Mouse (Mus musculus) liver, embryonic 14.5 days (tissue): ENCODE data around the gene Bdkrb2. TPM values are rescaled to one million over a fixed set of nuclear protein-coding genes. Genes with fewer than 3 reads are reported as not detected.

Experiments
- ATAC-seq: fragments of 200-750 bp; cut with Nextera tagmentation; 2 replicates; pipeline ENCODE4 v1.8.0; 2017; ENCODE audit warnings: moderate number of reproducible peaks, mild to moderate bottlenecking, moderate library complexity; ENCODE audit not compliant: insufficient read depth
- DNase-seq, 3 experiments: peaks; one replicate each; pipeline ENCODE4 v3.0.0-alpha.2; 2012 to 2013; ENCODE audit warnings: low read depth in 3 of 3, low spot score in 3 of 3
- H3K27ac ChIP-seq: fragments of 300-500 bp; sonication (generic); 2 replicates; pipeline ENCODE4 v1.5.1; 2014; ENCODE audit warnings: moderate library complexity, mild to moderate bottlenecking, control low read depth, inconsistent platforms
- H3K27me3 ChIP-seq: fragments of 300-500 bp; sonication (generic); 2 replicates; pipeline ENCODE4 v1.6.1; 2014; ENCODE audit warnings: mild to moderate bottlenecking, low read length, moderate library complexity; ENCODE audit not compliant: control insufficient read depth, insufficient read depth
- H3K36me3 ChIP-seq: fragments of 300-500 bp; sonication (generic); replicated peaks from 2 replicates; pipeline ENCODE4 v1.6.1; 2014; ENCODE audit warnings: low read depth; ENCODE audit not compliant: control insufficient read depth, insufficient read depth
- H3K4me1 ChIP-seq, 2 experiments: fragments of 200-500 bp in 1 of 2; fragments of 300-500 bp in 1 of 2; sonication (generic) in 1 of 2; replicated peaks; 2 replicates each; pipeline ENCODE4 v1.6.1; 2012 to 2014; ENCODE audit warnings: antibody characterized with exemption in 1 of 2, inconsistent platforms in 1 of 2, low read length in 1 of 2; ENCODE audit not compliant: control insufficient read depth in 2 of 2, insufficient read depth in 2 of 2
- H3K4me2 ChIP-seq: fragments of 300-500 bp; sonication (generic); 2 replicates; pipeline ENCODE4 v1.6.1; 2014; ENCODE audit warnings: low read depth, mild to moderate bottlenecking, control low read depth, moderate library complexity
- H3K4me3 ChIP-seq, 2 experiments: fragments of 200-500 bp in 1 of 2; fragments of 300-500 bp in 1 of 2; sonication (generic) in 1 of 2; 2 replicates each; pipeline ENCODE4 v1.5.1; 2012 to 2014; ENCODE audit warnings: low read depth in 2 of 2, low read length in 2 of 2, mild to moderate bottlenecking in 2 of 2, control low read depth in 1 of 2, inconsistent platforms in 1 of 2, moderate library complexity in 1 of 2; ENCODE audit not compliant: insufficient read depth in 1 of 2
- H3K9ac ChIP-seq: fragments of 300-500 bp; sonication (generic); replicated peaks from 2 replicates; pipeline ENCODE4 v1.6.1; 2014; ENCODE audit warnings: mild to moderate bottlenecking, control low read depth, moderate library complexity
- H3K9me3 ChIP-seq: fragments of 300-500 bp; sonication (generic); 2 replicates; pipeline ENCODE4 v1.6.1; 2016; ENCODE audit warnings: low read length, mixed read lengths; ENCODE audit not compliant: control insufficient read depth
- CTCF ChIP-seq: IDR thresholded peaks from 2 replicates; pipeline ENCODE4 v1.5.1; 2016; ENCODE audit warnings: antibody characterized with exemption, low read depth, control low read depth
- EP300 ChIP-seq: IDR thresholded peaks from 2 replicates; pipeline ENCODE4 v1.6.1; 2016; ENCODE audit warnings: antibody characterized with exemption, low read depth
- WGBS: fragments of 180-500 bp; shearing (Covaris S2); extraction: QIAGEN DNeasy Blood & Tissue Kit; methylation state at CpG from one replicate; pipeline ENCODE4 v1.1.7; 2014; ENCODE audit not compliant: insufficient replicate concordance; 5-methylcytosine and 5-hydroxymethylcytosine counted together
- polyA plus RNA-seq, 2 experiments: library from polyadenylated mRNA; depleted of rRNA in 1 of 2; stranded (reverse) in 1 of 2; unstranded in 1 of 2; fragments of >200 nt; fragmentation: Nextera tagmentation in 1 of 2; extraction: Ambion mirVana in 1 of 2; gene quantifications; 2 replicates each; pipeline versions ENCODE4 v1.2.1 to v1.2.3; 2012 to 2014

The Bdkrb2 gene
- polyA plus RNA-seq, 2 experiments = not detected

DNA sequence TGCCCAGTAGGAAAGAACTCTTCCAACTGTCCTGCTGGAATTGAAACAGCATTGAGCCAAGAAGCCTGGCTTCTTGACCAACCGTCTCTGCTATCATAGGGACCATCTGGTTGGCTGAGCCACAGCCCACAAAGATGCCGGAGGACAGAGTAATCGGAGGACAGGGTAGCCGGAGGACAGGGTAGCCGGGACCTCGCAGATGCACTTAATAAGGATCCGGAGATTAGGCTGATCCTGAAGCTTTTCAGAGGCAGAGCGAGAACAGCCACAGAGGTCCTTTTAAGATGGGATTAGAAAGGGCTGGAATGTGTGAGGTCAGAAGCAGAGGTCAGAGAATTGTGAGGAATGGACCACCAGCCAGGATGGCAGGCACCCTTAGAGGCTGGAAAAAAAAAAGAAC, 42.2 kb downstream of the Bdkrb2 start:
- H3K4me2 ChIP-seq = no peak overlapping the region
- no peak overlapping the region for H3K4me3 ChIP-seq
- no peaks in the 10 kb centered on the region for H3K27me3 ChIP-seq
- no peak overlapping the region for H3K27ac ChIP-seq
- H3K4me1 ChIP-seq = no peaks in the 10 kb centered on the region
- DNase-seq (no peak), ATAC-seq (no peak)
- H3K9me3 ChIP-seq = no peaks in the 10 kb centered on the region
- H3K9ac ChIP-seq = no peak overlapping the region
- TF ChIP-seq EP300 (no peak), CTCF (no peak)
- WGBS = 62% methylated on average over 8 of the region's 8 CpGs
- no peaks in the 10 kb centered on the region for H3K36me3 ChIP-seq

DNA sequence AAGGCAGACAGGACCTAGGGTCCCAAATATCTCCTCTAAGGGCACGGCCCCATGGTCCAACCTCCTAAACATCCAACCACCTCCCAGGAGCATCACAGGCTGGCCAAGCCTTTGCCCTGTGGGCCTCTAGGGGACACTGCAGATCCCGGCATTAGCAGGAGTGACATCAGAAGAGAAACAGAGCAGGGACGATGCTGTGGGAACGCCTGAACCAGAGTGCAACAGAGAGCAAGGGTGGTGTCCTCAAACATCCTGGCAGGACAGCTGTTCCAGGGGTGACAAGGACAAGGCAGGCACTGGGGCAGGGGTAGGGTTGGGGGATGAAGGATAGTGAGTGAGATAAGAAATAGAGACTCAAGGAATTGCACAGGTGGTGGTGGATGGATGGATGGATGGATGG, 43.9 kb downstream of the Bdkrb2 start:
- 52% methylated on average over 4 of the region's 4 CpGs for WGBS
- Histone ChIP-seq H3K4me2 (no peak overlapping the region), H3K9me3 (no peaks in the 10 kb centered on the region), H3K27me3 (no peaks in the 10 kb centered on the region), H3K36me3 (no peaks in the 10 kb centered on the region), H3K4me3 (no peak overlapping the region), H3K9ac (no peak overlapping the region), H3K27ac (no peak overlapping the region), H3K4me1 (0 out of 4 replicates have a peak, but pooled peaks cover 0 to 5% of the 10 kb centered on the region in 2 experiments)
- no peak for ATAC-seq
- no peak for DNase-seq
- TF ChIP-seq EP300 (no peak), CTCF (0 out of 2 replicates have a peak, but pooled peaks have one; percentile 6)

DNA sequence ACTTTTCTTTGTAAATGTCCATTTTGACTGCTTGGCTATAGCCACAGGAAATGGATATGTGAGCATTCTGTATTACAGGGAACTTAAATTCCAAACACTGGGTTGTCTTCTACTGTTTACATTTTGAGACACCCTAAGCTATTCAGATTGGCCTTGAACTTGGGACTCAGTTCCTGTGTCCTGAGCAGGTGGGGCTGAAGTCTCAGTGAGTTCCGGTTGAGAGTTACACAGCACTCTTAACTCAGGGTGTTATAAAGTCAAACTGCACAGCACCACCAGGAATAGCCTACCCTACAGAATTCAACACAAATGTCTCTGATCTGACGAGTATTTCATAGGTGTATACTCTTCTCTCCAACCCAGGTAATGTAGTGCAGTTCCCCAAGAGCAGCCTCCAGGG, 48.0 kb downstream of the Bdkrb2 start:
- ATAC-seq (no peak), DNase-seq (no peak)
- Histone ChIP-seq H3K9ac (no peak overlapping the region), H3K4me2 (no peak overlapping the region), H3K9me3 (no peaks in the 10 kb centered on the region), H3K36me3 (no peaks in the 10 kb centered on the region; the same call in 1 of the 2 replicates), H3K4me3 (no peak overlapping the region), H3K4me1 (0 out of 4 replicates have a peak, but pooled peaks cover 0 to 5% of the 10 kb centered on the region in 2 experiments), H3K27me3 (no peaks in the 10 kb centered on the region), H3K27ac (no peak overlapping the region)
- WGBS = 71% methylated on average over 2 of the region's 2 CpGs
- TF ChIP-seq EP300 (no peak), CTCF (no peak)

DNA sequence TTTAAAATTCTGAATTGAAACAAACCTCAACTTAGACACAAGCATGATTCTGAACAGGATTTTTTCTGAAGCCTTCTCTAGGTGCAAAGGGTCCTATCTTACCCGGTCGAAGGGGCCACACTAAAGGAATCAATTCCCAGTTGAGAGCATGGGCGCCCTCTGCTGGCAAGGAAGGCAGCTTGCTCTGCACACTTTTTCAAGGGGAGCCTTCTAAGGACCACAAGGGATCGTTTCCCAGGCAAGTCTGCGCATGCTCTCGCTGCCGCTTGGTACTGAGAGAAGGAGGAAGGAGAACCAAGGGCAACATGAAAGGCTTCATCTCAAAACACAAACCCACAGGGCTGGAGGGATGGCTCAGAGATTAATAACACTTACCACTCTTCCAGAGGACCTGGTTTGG, 48.7 kb downstream of the Bdkrb2 start:
- no peak overlapping the region for H3K4me3 ChIP-seq
- H3K9ac ChIP-seq = no peak overlapping the region
- no peak overlapping the region for H3K27ac ChIP-seq
- 22% methylated on average over 7 of the region's 7 CpGs for WGBS
- H3K27me3 ChIP-seq = no peaks in the 10 kb centered on the region
- no peaks in the 10 kb centered on the region for H3K9me3 ChIP-seq
- ATAC-seq (no peak), DNase-seq (peak; percentile 22 to 43 (median 30))
- TF ChIP-seq EP300 = no peak
- TF ChIP-seq CTCF = peak; percentile 82
- peaks cover under 1% of the 10 kb centered on the region for H3K36me3 ChIP-seq
- no peak overlapping the region for H3K4me2 ChIP-seq
- H3K4me1 ChIP-seq = 0 out of 4 replicates have a peak, but pooled peaks cover 0 to 5% of the 10 kb centered on the region in 2 experiments

DNA sequence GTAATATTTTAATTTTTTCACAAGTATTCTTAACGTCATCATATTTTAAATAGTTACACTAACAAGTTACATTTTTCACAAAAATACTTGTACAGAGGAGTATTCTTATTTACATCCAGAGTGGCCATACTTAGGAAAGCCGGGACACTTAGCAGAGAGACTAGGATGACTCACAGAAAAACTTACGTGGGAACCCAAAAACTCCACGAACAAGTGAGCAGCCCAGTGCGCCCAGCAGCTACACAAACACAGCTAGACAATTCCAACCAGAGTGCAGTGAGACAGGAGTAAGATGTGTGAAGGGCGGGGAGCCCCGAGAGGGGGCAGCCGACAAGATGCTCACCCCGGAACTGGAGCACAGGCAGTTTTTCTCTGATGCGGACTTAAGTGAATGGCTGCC, 50.5 kb downstream of the Bdkrb2 start:
- H3K4me3 ChIP-seq = no peak overlapping the region
- H3K4me1 ChIP-seq = 0 out of 4 replicates have a peak, but pooled peaks cover 0 to 5% of the 10 kb centered on the region in 2 experiments
- no peaks in the 10 kb centered on the region for H3K9me3 ChIP-seq
- no peaks in the 10 kb centered on the region for H3K27me3 ChIP-seq
- H3K27ac ChIP-seq = no peak overlapping the region
- WGBS = 84% methylated on average over 10 of the region's 10 CpGs
- no peak overlapping the region for H3K9ac ChIP-seq
- peaks cover 12% of the 10 kb centered on the region for H3K36me3 ChIP-seq
- DNase-seq = no peak
- no peak for ATAC-seq
- TF ChIP-seq EP300 = no peak
- no peak for TF ChIP-seq CTCF
- H3K4me2 ChIP-seq = no peak overlapping the region
